Mouse (Mus musculus): ENCODE measurements around the gene Gpat3.

DNA sequence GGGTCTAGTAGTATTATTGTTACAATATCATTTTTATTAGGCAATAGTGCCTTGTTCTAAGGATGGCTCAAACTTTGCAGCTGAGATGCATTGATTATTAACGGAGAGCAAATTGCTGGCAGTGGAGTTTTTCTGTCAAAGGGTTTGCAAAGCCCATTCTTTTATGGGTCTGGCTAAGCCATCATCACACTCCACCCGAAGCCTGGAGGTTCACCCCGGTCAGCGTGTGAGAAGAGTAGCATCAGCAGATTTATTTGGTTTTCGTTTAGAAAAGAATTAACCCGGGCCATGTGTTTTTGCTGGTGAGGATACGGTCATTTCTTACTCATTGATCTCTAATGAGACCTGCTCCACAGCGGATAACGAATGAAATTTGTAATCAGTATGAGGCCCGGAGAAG is 99.8 kb downstream of the Gpat3 start:
- TF ChIP-seq CTCF (IDR thresholded peaks at IDR 0.05; ENCODE audit: low read depth), result no peak
- TF ChIP-seq EP300 (IDR thresholded peaks at IDR 0.05; ENCODE audit: low read depth), result no peak

Measured in heart, postnatal 0 days (tissue).